Mouse (Mus musculus): Measurements from ENCODE around the gene Diaph3. TPM values are rescaled to one million over a fixed set of nuclear protein-coding genes. Genes with fewer than 3 reads are reported as not detected.
"Not testable (repeated sequence)": the region's sequence is repeated elsewhere in the genome, so short reads cannot be mapped to it uniquely, and the experiment has no call there.

Diaph3 gene
- polyA plus RNA-seq, 1 experiment from 2014 or later = 22.4 TPM

- Histone ChIP-seq H3K27me3 (ENCODE audit: control insufficient read depth, insufficient read depth, low read length) (no peaks in the 10 kb centered on the region), H3K36me3 (ENCODE audit: control insufficient read depth, insufficient read depth, low read length) (no peaks in the 10 kb centered on the region; the same call in 1 of the 2 replicates), H3K9ac (ENCODE audit: low read depth, low read length) (no peak overlapping the region), H3K4me1 (ENCODE audit: control insufficient read depth, insufficient read depth, low read length) (no peaks in the 10 kb centered on the region), H3K4me2 (replicated peaks; ENCODE audit: low read depth, low read length) (no peak overlapping the region), H3K27ac (ENCODE audit: low read depth, low read length) (no peak overlapping the region), H3K4me3 (ENCODE audit: low read length) (no peak overlapping the region), H3K9me3 (ENCODE audit: control insufficient read depth, low read length) (no peaks in the 10 kb centered on the region)
- ATAC-seq (ENCODE audit: low FRiP score, low TSS enrichment) = no peak
- 68% methylated on average over 5 of the region's 5 CpGs for WGBS
Measured at GRCm38 (mm10) chr14:87091108-87091507, 49.9 kb downstream of the Diaph3 start.

- H3K4me1 ChIP-seq (ENCODE audit: control insufficient read depth, insufficient read depth, low read length) = no peaks in the 10 kb centered on the region
- no peaks in the 10 kb centered on the region; the same call in 1 of the 2 replicates for H3K36me3 ChIP-seq (ENCODE audit: control insufficient read depth, insufficient read depth, low read length)
- no peak overlapping the region for H3K9ac ChIP-seq (ENCODE audit: low read depth, low read length)
- no peak for ATAC-seq (ENCODE audit: low FRiP score, low TSS enrichment)
- no peak overlapping the region for H3K27ac ChIP-seq (ENCODE audit: low read depth, low read length)
- 86% methylated on average over 4 of the region's 4 CpGs for WGBS
- no peak overlapping the region for H3K4me2 ChIP-seq (replicated peaks; ENCODE audit: low read depth, low read length)
- no peak overlapping the region for H3K4me3 ChIP-seq (ENCODE audit: low read length)
- H3K27me3 ChIP-seq (ENCODE audit: control insufficient read depth, insufficient read depth, low read length) = no peaks in the 10 kb centered on the region
- no peaks in the 10 kb centered on the region for H3K9me3 ChIP-seq (ENCODE audit: control insufficient read depth, low read length)
Measured at GRCm38 (mm10) chr14:87088928-87089327, 52.1 kb downstream of the Diaph3 start.

- H3K27me3 ChIP-seq (ENCODE audit: control insufficient read depth, insufficient read depth, low read length) = no peaks in the 10 kb centered on the region
- 58% methylated on average over 5 of the region's 5 CpGs for WGBS
- ATAC-seq (ENCODE audit: low FRiP score, low TSS enrichment) = no peak
- H3K9ac ChIP-seq (ENCODE audit: low read depth, low read length) = no peak overlapping the region
- no peaks in the 10 kb centered on the region for H3K4me1 ChIP-seq (ENCODE audit: control insufficient read depth, insufficient read depth, low read length)
- no peaks in the 10 kb centered on the region; the same call in 1 of the 2 replicates for H3K36me3 ChIP-seq (ENCODE audit: control insufficient read depth, insufficient read depth, low read length)
- no peaks in the 10 kb centered on the region for H3K9me3 ChIP-seq (ENCODE audit: control insufficient read depth, low read length)
- H3K4me3 ChIP-seq (ENCODE audit: low read length) = no peak overlapping the region
- H3K27ac ChIP-seq (ENCODE audit: low read depth, low read length) = no peak overlapping the region
- H3K4me2 ChIP-seq (replicated peaks; ENCODE audit: low read depth, low read length) = no peak overlapping the region
Measured at GRCm38 (mm10) chr14:87088456-87088855, 52.6 kb downstream of the Diaph3 start.

- no peak overlapping the region for H3K9ac ChIP-seq (ENCODE audit: low read depth, low read length)
- no peak overlapping the region for H3K27ac ChIP-seq (ENCODE audit: low read depth, low read length)
- no peak overlapping the region for H3K4me2 ChIP-seq (replicated peaks; ENCODE audit: low read depth, low read length)
- H3K9me3 ChIP-seq (ENCODE audit: control insufficient read depth, low read length) = no peaks in the 10 kb centered on the region
- no peak for ATAC-seq (ENCODE audit: low FRiP score, low TSS enrichment)
- WGBS = 81% methylated on average over 1 of the region's 1 CpGs
- H3K27me3 ChIP-seq (ENCODE audit: control insufficient read depth, insufficient read depth, low read length) = no peaks in the 10 kb centered on the region
- H3K36me3 ChIP-seq (ENCODE audit: control insufficient read depth, insufficient read depth, low read length) = no peaks in the 10 kb centered on the region; the same call in 1 of the 2 replicates
- H3K4me1 ChIP-seq (ENCODE audit: control insufficient read depth, insufficient read depth, low read length) = no peaks in the 10 kb centered on the region
- no peak overlapping the region for H3K4me3 ChIP-seq (ENCODE audit: low read length)
Measured at GRCm38 (mm10) chr14:87087996-87088395, 53.0 kb downstream of the Diaph3 start.

GRCm38 (mm10) chr14:87084906-87085305 lies 56.1 kb downstream of the Diaph3 start:
- H3K9me3 ChIP-seq (ENCODE audit: control insufficient read depth, low read length); H3K36me3 ChIP-seq (ENCODE audit: control insufficient read depth, insufficient read depth, low read length); H3K27ac ChIP-seq (ENCODE audit: low read depth, low read length); H3K4me3 ChIP-seq (ENCODE audit: low read length); H3K27me3 ChIP-seq (ENCODE audit: control insufficient read depth, insufficient read depth, low read length); H3K4me2 ChIP-seq (replicated peaks; ENCODE audit: low read depth, low read length); H3K4me1 ChIP-seq (ENCODE audit: control insufficient read depth, insufficient read depth, low read length); ATAC-seq (ENCODE audit: low FRiP score, low TSS enrichment); H3K9ac ChIP-seq (ENCODE audit: low read depth, low read length): not testable (repeated sequence)
- WGBS = 80% methylated on average over 8 of the region's 8 CpGs

GRCm38 (mm10) chr14:87083911-87084310 lies 57.1 kb downstream of the Diaph3 start:
- H3K27ac ChIP-seq (ENCODE audit: low read depth, low read length) = no peak overlapping the region

GRCm38 (mm10) chr14:87079725-87080124 lies 61.3 kb downstream of the Diaph3 start:
- Histone ChIP-seq H3K9ac (ENCODE audit: low read depth, low read length) (no peak overlapping the region), H3K27ac (ENCODE audit: low read depth, low read length) (no peak overlapping the region), H3K36me3 (ENCODE audit: control insufficient read depth, insufficient read depth, low read length) (no peaks in the 10 kb centered on the region), H3K4me1 (ENCODE audit: control insufficient read depth, insufficient read depth, low read length) (no peaks in the 10 kb centered on the region), H3K27me3 (ENCODE audit: control insufficient read depth, insufficient read depth, low read length) (no peaks in the 10 kb centered on the region), H3K9me3 (ENCODE audit: control insufficient read depth, low read length) (no peaks in the 10 kb centered on the region), H3K4me2 (replicated peaks; ENCODE audit: low read depth, low read length) (no peak overlapping the region), H3K4me3 (ENCODE audit: low read length) (no peak overlapping the region)
- WGBS = 59% methylated on average over 2 of the region's 2 CpGs
- ATAC-seq (ENCODE audit: low FRiP score, low TSS enrichment) = no peak

More at GRCm38 (mm10) chr14:87083911-87084310, 57.1 kb downstream of the Diaph3 start:
- Histone ChIP-seq H3K4me1 (ENCODE audit: control insufficient read depth, insufficient read depth, low read length) (no peaks in the 10 kb centered on the region), H3K27me3 (ENCODE audit: control insufficient read depth, insufficient read depth, low read length) (no peaks in the 10 kb centered on the region), H3K4me2 (replicated peaks; ENCODE audit: low read depth, low read length) (no peak overlapping the region), H3K36me3 (ENCODE audit: control insufficient read depth, insufficient read depth, low read length) (no peaks in the 10 kb centered on the region), H3K9me3 (ENCODE audit: control insufficient read depth, low read length) (no peaks in the 10 kb centered on the region), H3K4me3 (ENCODE audit: low read length) (no peak overlapping the region), H3K9ac (ENCODE audit: low read depth, low read length) (no peak overlapping the region)
- ATAC-seq (ENCODE audit: low FRiP score, low TSS enrichment) = no peak
- 77% methylated on average over 6 of the region's 6 CpGs for WGBS

DNA sequence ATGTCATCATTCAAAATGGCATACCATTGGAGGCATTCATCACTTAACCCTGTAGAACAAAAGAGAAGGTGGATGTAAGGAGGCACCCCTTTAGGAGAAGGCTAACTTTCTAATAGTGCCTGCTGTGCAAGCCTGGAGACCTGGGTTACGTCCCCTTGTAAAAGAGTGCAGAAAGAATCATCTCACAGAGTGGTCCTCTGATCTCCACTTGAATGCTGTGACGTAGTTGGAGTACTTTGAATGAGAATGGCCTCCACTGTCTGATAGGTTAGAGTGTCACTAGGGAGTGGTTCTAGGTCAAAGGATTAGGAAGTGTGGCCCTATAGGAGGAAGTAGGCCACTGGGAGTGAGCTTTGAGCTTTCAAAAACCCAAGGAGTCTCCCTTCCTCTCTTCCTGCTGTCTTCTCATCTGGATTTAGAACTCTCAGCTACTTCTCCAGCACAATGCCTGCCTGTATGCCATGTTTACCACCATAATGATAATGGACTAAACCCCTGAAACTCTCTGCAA lies 66.0 kb downstream of the Diaph3 start:
- WGBS = 96% methylated on average over 2 of the region's 2 CpGs
- H3K27ac ChIP-seq (ENCODE audit: low read depth, low read length) = no peak overlapping the region
- H3K4me2 ChIP-seq (replicated peaks; ENCODE audit: low read depth, low read length) = no peak overlapping the region
- no peaks in the 10 kb centered on the region for H3K36me3 ChIP-seq (ENCODE audit: control insufficient read depth, insufficient read depth, low read length)
- no peaks in the 10 kb centered on the region for H3K9me3 ChIP-seq (ENCODE audit: control insufficient read depth, low read length)
- no peak overlapping the region for H3K4me3 ChIP-seq (ENCODE audit: low read length)
- H3K27me3 ChIP-seq (ENCODE audit: control insufficient read depth, insufficient read depth, low read length) = no peaks in the 10 kb centered on the region
- H3K4me1 ChIP-seq (ENCODE audit: control insufficient read depth, insufficient read depth, low read length) = no peaks in the 10 kb centered on the region
- no peak overlapping the region for H3K9ac ChIP-seq (ENCODE audit: low read depth, low read length)
- ATAC-seq (ENCODE audit: low FRiP score, low TSS enrichment) = no peak

DNA sequence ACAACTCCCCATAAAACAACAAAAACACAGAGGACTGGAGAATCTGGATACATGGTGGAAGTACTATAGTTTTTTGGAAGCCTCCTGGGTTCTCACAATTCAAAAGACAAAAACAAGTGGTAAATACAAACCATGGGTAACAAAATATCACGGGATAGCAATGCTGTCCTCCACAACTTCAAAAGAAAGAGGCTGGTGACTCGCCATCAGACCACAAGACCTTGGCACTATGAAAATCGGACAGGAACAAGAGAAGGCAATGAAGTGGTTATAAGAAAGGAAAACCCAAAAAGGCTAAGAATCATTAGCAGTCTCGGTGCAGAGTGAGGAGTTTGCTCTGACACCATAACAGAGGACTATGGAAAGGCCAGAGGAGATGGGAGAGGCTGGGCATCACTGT lies 76.8 kb downstream of the Diaph3 start:
- Histone ChIP-seq H3K9ac (ENCODE audit: low read depth, low read length) (no peak overlapping the region), H3K9me3 (ENCODE audit: control insufficient read depth, low read length) (0 out of 2 replicates have a peak, but pooled peaks cover 2% of the 10 kb centered on the region), H3K4me2 (replicated peaks; ENCODE audit: low read depth, low read length) (no peak overlapping the region), H3K36me3 (ENCODE audit: control insufficient read depth, insufficient read depth, low read length) (no peaks in the 10 kb centered on the region), H3K27me3 (ENCODE audit: control insufficient read depth, insufficient read depth, low read length) (no peaks in the 10 kb centered on the region), H3K27ac (ENCODE audit: low read depth, low read length) (no peak overlapping the region), H3K4me1 (ENCODE audit: control insufficient read depth, insufficient read depth, low read length) (no peaks in the 10 kb centered on the region), H3K4me3 (ENCODE audit: low read length) (no peak overlapping the region)
- ATAC-seq (ENCODE audit: low FRiP score, low TSS enrichment) = no peak
- WGBS = 81% methylated on average over 4 of the region's 4 CpGs

Measured in kidney, embryonic 14.5 days (tissue).